Mouse (Mus musculus): Measurements from ENCODE around the gene Atmin. TPM values are rescaled to one million over a fixed set of nuclear protein-coding genes. Genes with fewer than 3 reads are reported as not detected.

Atmin gene
- polyA plus RNA-seq (2012; rRNA removed): 11.5 and 14.6 TPM in 2 replicates

GRCm38 (mm10) chr8:116943161-116943554 is at the start of gene Atmin:
Atmin (plus strand) TSS chr8:116943393.

DNA sequence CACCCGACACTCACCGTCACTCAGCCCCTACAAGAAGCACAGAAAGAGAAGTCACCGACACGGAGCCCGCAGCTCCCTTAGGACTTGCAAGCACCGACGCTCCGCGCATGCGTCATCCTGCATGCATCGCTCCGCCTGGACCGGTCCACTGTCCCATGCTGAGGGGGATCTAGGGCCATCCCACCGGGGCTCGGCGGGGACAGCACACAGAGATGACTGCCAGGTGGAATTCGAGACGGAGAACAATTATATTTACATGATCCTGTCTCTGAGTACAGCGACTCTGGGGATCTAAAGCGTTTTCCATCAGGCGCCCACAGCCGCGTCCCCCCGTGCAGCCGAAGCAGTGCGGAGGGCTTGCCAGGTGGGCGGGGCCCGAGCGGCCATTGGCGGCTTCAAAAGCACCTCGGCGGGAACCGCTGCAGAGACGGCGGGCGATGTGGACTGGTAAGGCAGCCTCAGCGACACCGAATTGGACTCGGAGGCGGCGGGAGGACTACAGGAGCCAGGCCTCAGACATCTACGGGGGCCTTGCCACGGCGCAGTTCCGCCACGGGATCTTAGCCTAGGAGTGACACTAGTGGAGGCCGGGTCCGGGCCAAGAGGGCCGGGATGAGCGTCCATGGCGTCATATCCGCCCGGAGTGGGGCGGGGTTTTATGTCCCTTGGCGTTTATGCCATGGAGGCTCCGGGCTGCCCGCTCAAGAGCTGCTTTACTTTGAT is 21.7 kb upstream of the Atmin start, which contains the start of the genes Cmc2 and Cenpn:
Gene Cmc2, minus strand, starts transcription at position 119 of the 723 bp plus-strand sequence.
Gene Cenpn, plus strand, starts transcription at position 394 of the 723 bp plus-strand sequence.

DNA sequence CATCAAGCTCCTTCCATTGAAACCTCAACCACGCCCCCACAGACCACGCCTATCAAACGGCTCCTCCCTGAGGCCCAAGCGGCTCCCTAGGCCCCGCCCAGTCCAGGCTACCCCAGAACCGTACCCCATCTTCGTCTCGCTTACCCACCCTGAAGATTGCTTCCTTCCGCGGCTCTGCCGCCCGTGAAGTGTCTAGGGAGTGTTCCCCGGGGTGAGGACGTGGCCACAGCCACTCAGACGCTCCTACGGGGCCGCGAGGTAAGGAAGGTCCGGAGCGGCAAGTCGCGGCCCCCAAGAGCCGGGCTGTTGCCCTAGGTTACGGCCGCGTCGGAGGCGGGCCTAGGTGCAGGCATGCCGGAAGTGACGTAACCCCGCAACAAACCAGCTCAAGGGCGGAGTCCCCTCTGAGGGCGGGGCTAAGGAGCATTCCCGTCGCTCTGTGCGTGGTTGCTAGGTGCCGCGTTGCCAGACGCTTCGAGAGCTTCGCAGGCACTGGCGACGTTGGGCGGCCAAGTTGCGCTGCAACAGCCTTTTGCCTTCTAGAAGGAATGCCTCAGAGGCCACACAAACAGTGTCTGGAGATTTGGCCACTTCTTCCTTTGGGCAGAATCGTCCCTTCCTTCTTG is 35.6 kb downstream of the Atmin start, which contains the start of gene 1700030J22Rik:
Gene 1700030J22Rik, minus strand, starts transcription at position 329 of the 626 bp plus-strand sequence.

GRCm38 (mm10) chr8:116993095-116993867 is 50.1 kb downstream of the Atmin start, which contains the start of gene Gcsh:
Gcsh (minus strand) TSS chr8:116993537.

Other genes with a start within 250 kb of the Atmin start
- gene Cdyl2, start 210.4 kb upstream of the Atmin start, polyA plus RNA-seq (2012; rRNA removed): 2.6 and 3.1 TPM in 2 replicates
- 37.7 and 58.2 TPM in 2 replicates for gene Cmc2, start 21.9 kb upstream of the Atmin start, polyA plus RNA-seq (2012; rRNA removed)
- 41.1 and 48.8 TPM in 2 replicates for gene Cenpn, start 21.7 kb upstream of the Atmin start, polyA plus RNA-seq (2012; rRNA removed)
- gene 1700030J22Rik, start 35.6 kb downstream of the Atmin start, polyA plus RNA-seq (2012; rRNA removed): 2.5 and 4.6 TPM in 2 replicates
- gene Gcsh, start 50.1 kb downstream of the Atmin start, polyA plus RNA-seq (2012; rRNA removed): 101 and 140 TPM in 2 replicates
- gene Pkd1l2, start 139.1 kb downstream of the Atmin start, polyA plus RNA-seq (2012; rRNA removed): 0.06 TPM in 1 of 2 replicates, not detected in the other
- 0.60 and 0.64 TPM in 2 replicates for gene Bco1, start 152.5 kb downstream of the Atmin start, polyA plus RNA-seq (2012; rRNA removed)
- gene Gan, start 214.7 kb downstream of the Atmin start, polyA plus RNA-seq (2012; rRNA removed): 7.7 and 8.5 TPM in 2 replicates